Mouse (Mus musculus) left cerebral cortex, adult 9 months (tissue): ENCODE data around the gene Cd55b.

Experiments
- DNase-seq, 2 experiments: peaks; one replicate each; pipeline ENCODE4 v3.0.0; 2022; ENCODE audit warnings: low spot score in 2 of 2

Cd55b gene

DNA sequence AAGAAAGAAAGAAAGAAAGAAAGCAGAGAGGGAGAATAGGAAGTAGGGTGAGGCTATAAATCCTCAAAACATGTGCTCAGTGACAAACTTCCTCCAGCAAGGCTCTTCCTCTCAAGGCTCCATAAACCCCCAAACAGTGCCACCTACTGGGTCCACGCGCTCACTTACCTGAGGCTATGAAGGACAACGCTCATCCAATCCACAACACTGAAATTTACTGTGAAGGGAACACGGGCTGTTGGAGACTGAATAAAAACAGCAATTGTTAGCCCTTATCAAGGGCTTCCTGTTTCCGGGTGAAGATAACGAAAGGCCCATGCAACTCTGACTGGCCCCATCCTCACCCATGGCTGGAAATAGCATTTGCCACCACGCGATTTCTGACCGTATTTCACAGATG, 80.4 kb downstream of the Cd55b start:
- DNase-seq, result no peak
